In genomic region chr13:93866638-93867037, GRCm38 (mm10) we compare ENCODE assay signal across 23 mouse cellular contexts.
DNase-seq lines count a peak whose midpoint lies in the region; ATAC-seq and TF ChIP-seq lines count a peak whose summit lies in the region.
"Had no signal": no experiment of that assay in that cellular context is flagged by ENCODE, and none has a peak within 500 bp of the region (broad histone marks: within the 10 kb centered on the region; RNA-seq: fewer than 3 reads in every experiment).

No protein-coding gene starts in this region.

- peak; percentile 28; the same call in 1 of the 2 replicates for TF ChIP-seq EP300 in heart, postnatal 0 days (IDR thresholded peaks at IDR 0.05; ENCODE audit: low read depth)
- no peak for TF ChIP-seq EP300 in heart, adult 2 months (IDR thresholded peaks at IDR 0.05; ENCODE audit: insufficient read depth, low read depth, low read length)

- no peaks in the 10 kb centered on the region for H3K4me1 ChIP-seq in forebrain, embryonic 14.5 days (ENCODE audit: control insufficient read depth, insufficient read depth, low read length)
- no peaks in the 10 kb centered on the region for H3K4me1 ChIP-seq in forebrain, postnatal 0 days (ENCODE audit: insufficient read depth)
- no peaks in the 10 kb centered on the region for H3K4me1 ChIP-seq in heart, postnatal 0 days (ENCODE audit: control insufficient read depth, insufficient read depth)
- no peaks in the 10 kb centered on the region for H3K4me1 ChIP-seq in heart, adult 2 months (ENCODE audit: control insufficient read depth, insufficient read depth, low read length)
- 0 out of 2 replicates have a peak, but pooled peaks cover 5% of the 10 kb centered on the region for H3K4me1 ChIP-seq in brown adipose tissue, adult 24 weeks (ENCODE audit: control insufficient read depth, insufficient read depth, insufficient read length, low read length)
- H3K4me1 ChIP-seq: embryonic facial prominence, embryonic 10.5 days; forebrain, embryonic 12.5 days had no signal

- H3K4me2 ChIP-seq in forebrain, embryonic 14.5 days (ENCODE audit: low read length) = no peak overlapping the region
- no peak overlapping the region for H3K4me2 ChIP-seq in forebrain, postnatal 0 days (ENCODE audit: low read depth)
- H3K4me2 ChIP-seq in heart, postnatal 0 days (ENCODE audit: low read depth, low read length) = no peak overlapping the region
- H3K4me2 ChIP-seq: forebrain, embryonic 12.5 days; kidney, embryonic 15.5 days; midbrain, embryonic 13.5 days had no signal

- H3K9ac ChIP-seq in forebrain, embryonic 14.5 days (ENCODE audit: low read length) = no peak overlapping the region
- H3K9ac ChIP-seq in forebrain, postnatal 0 days = no peak overlapping the region
- H3K9ac ChIP-seq in heart, postnatal 0 days (replicated peaks; ENCODE audit: low read depth, low read length) = no peak overlapping the region
- H3K9ac ChIP-seq in heart, adult 2 months (ENCODE audit: low read depth, low read length) = no peak overlapping the region
- H3K9ac ChIP-seq: forebrain, embryonic 12.5 days; kidney, embryonic 15.5 days; midbrain, embryonic 13.5 days had no signal

- H3K27me3 ChIP-seq in forebrain, embryonic 14.5 days (replicated peaks; ENCODE audit: control insufficient read depth, insufficient read depth, low read length) = no peaks in the 10 kb centered on the region
- H3K27me3 ChIP-seq in forebrain, postnatal 0 days (ENCODE audit: insufficient read depth, low read length) = no peaks in the 10 kb centered on the region
- no peaks in the 10 kb centered on the region for H3K27me3 ChIP-seq in heart, postnatal 0 days (ENCODE audit: control insufficient read depth, insufficient read depth, low read length)
- H3K27me3 ChIP-seq in heart, adult 2 months (ENCODE audit: control insufficient read depth, insufficient read depth, low read length) = no peaks in the 10 kb centered on the region
- H3K27me3 ChIP-seq: forebrain, embryonic 12.5 days; kidney, embryonic 15.5 days; midbrain, embryonic 13.5 days had no signal

- H3K79me2 ChIP-seq in heart, adult 2 months (replicated peaks; ENCODE audit: control insufficient read depth, insufficient read depth, low read length) = no peaks in the 10 kb centered on the region

- 70% methylated on average over 5 of the region's 5 CpGs for WGBS in forebrain, embryonic 14.5 days
- WGBS in forebrain, postnatal 0 days = 63% methylated on average over 5 of the region's 5 CpGs
- 53% methylated on average over 5 of the region's 5 CpGs for WGBS in heart, postnatal 0 days
- 69% methylated on average over 5 of the region's 5 CpGs for WGBS in heart, adult 2 months

- DNase-seq in forebrain, embryonic 14.5 days (ENCODE audit: low spot score) = no peak
- DNase-seq in forebrain, postnatal 0 days = no peak
- peak; percentile 73 for DNase-seq in heart, postnatal 0 days (ENCODE audit: low spot score)
- DNase-seq in heart, adult 2 months = no peak
- DNase-seq in testis, postnatal 14 days (ENCODE audit: low spot score) = peak; percentile 21
- DNase-seq in testis, postnatal 10 days (ENCODE audit: low spot score) = no peak
- DNase-seq in urinary bladder, postnatal 36 days (ENCODE audit: low spot score in 2 of 2) = no peak
- DNase-seq: gastrocnemius, postnatal 14 days; kidney, postnatal 4 days; layer of hippocampus, adult 9-11 months; lung, adult 18-20 months; right cerebral cortex, postnatal 25 days; thymus, adult 2 months had no signal

- ATAC-seq in forebrain, embryonic 14.5 days = peak; percentile 32; the same call in 1 of the 2 replicates
- no peak for ATAC-seq in forebrain, postnatal 0 days
- ATAC-seq in heart, postnatal 0 days (ENCODE audit: insufficient read depth, low read depth) = peak; percentile 88
- ATAC-seq: activated CD4-positive, CD25-positive, alpha-beta regulatory T cell, adult 4 months; hindbrain, embryonic 16.5 days; intestine, embryonic 16.5 days; midbrain, embryonic 13.5 days had no signal

- no peaks in the 10 kb centered on the region for H3K9me3 ChIP-seq in forebrain, embryonic 14.5 days (replicated peaks; ENCODE audit: control insufficient read depth, low read length)
- H3K9me3 ChIP-seq in forebrain, postnatal 0 days (ENCODE audit: low read length) = 0 out of 2 replicates have a peak, but pooled peaks cover 4% of the 10 kb centered on the region
- 0 out of 2 replicates have a peak, but pooled peaks cover 4% of the 10 kb centered on the region for H3K9me3 ChIP-seq in heart, postnatal 0 days (replicated peaks; ENCODE audit: control insufficient read depth, low read length)
- H3K9me3 ChIP-seq: forebrain, embryonic 12.5 days; kidney, embryonic 15.5 days; limb, embryonic 10.5 days had no signal

- no peak for TF ChIP-seq POLR2A in heart, adult 2 months (IDR thresholded peaks at IDR 0.05; ENCODE audit: insufficient read depth, low read depth, low read length)

- H3K4me3 ChIP-seq in forebrain, embryonic 14.5 days (ENCODE audit: low read depth, low read length) = no peak overlapping the region
- no peak overlapping the region for H3K4me3 ChIP-seq in forebrain, postnatal 0 days (ENCODE audit: low read depth, low read length)
- no peak overlapping the region for H3K4me3 ChIP-seq in heart, postnatal 0 days (ENCODE audit: low read depth, low read length)
- H3K4me3 ChIP-seq in heart, adult 2 months = no peak overlapping the region
- H3K4me3 ChIP-seq in brown adipose tissue, adult 24 weeks (ENCODE audit: insufficient read depth, low read depth, low read length) = no peak overlapping the region
- H3K4me3 ChIP-seq: embryonic facial prominence, embryonic 10.5 days; forebrain, embryonic 12.5 days; kidney, embryonic 15.5 days; limb, embryonic 10.5 days; midbrain, embryonic 13.5 days; myocyte had no signal

- H3K27ac ChIP-seq in forebrain, embryonic 14.5 days (ENCODE audit: low read depth, low read length) = no peak overlapping the region
- H3K27ac ChIP-seq in forebrain, postnatal 0 days (ENCODE audit: low read depth, low read length) = no peak overlapping the region
- H3K27ac ChIP-seq in heart, postnatal 0 days (ENCODE audit: low read depth) = no peak overlapping the region
- H3K27ac ChIP-seq in heart, adult 2 months = no peak overlapping the region
- H3K27ac ChIP-seq in brown adipose tissue, adult 24 weeks (replicated peaks; ENCODE audit: low read depth, low read length) = peak overlapping the region; percentile 95
- H3K27ac ChIP-seq: embryonic facial prominence, embryonic 10.5 days; forebrain, embryonic 12.5 days; kidney, embryonic 15.5 days; limb, embryonic 10.5 days; midbrain, embryonic 13.5 days had no signal

- H3K36me3 ChIP-seq in forebrain, embryonic 14.5 days (ENCODE audit: control insufficient read depth, insufficient read depth, low read length) = no peaks in the 10 kb centered on the region
- H3K36me3 ChIP-seq in forebrain, postnatal 0 days (ENCODE audit: insufficient read depth) = no peaks in the 10 kb centered on the region
- H3K36me3 ChIP-seq in heart, postnatal 0 days (replicated peaks; ENCODE audit: control insufficient read depth, insufficient read depth, low read length) = no peaks in the 10 kb centered on the region
- H3K36me3 ChIP-seq in heart, adult 2 months (ENCODE audit: control insufficient read depth, insufficient read depth, low read length) = no peaks in the 10 kb centered on the region
- H3K36me3 ChIP-seq: embryonic facial prominence, embryonic 10.5 days; forebrain, embryonic 12.5 days had no signal

- TF ChIP-seq CTCF in forebrain, postnatal 0 days (IDR thresholded peaks at IDR 0.05; ENCODE audit: low read depth) = no peak
- TF ChIP-seq CTCF in heart, postnatal 0 days (IDR thresholded peaks at IDR 0.05; ENCODE audit: low read depth) = no peak
- no peak for TF ChIP-seq CTCF in heart, adult 2 months (IDR thresholded peaks at IDR 0.05)

- intact Hi-C loops in heart, adult 2 months (cut with DNase I) = no loop called here

Comparison
In these comparisons a context has a peak if more than half of its experiments do, and no peak if none do; other contexts are left out.
1. DNase-seq: peak in heart, postnatal 0 days (single experiment) and testis, postnatal 14 days (single experiment); none in forebrain, embryonic 14.5 days (single experiment), forebrain, postnatal 0 days (single experiment), heart, adult 2 months (0 of 2), testis, postnatal 10 days (single experiment) and urinary bladder, postnatal 36 days (0 of 2).